Mouse (Mus musculus): ENCODE data around the gene Znrd1as. TPM values are rescaled to one million over a fixed set of nuclear protein-coding genes. Genes with fewer than 3 reads are reported as not detected.

The Znrd1as gene
- 2.5 and 4.2 TPM in 2 replicates for polyA plus RNA-seq (2012; rRNA removed; ENCODE audit: low replicate concordance)

GRCm38 (mm10) chr17:36957999-36958743, at the start of gene Znrd1as, which contains the start of gene Znrd1:
Znrd1as (plus strand) TSS chr17:36958592.
Znrd1 (minus strand) TSS chr17:36958559.

GRCm38 (mm10) chr17:36942791-36943471, 15.5 kb upstream of the Znrd1as start, which contains the start of gene Rnf39:
Rnf39 (plus strand) TSS chr17:36942918.

GRCm38 (mm10) chr17:36950981-36951947, 7.1 kb upstream of the Znrd1as start, which contains the start of gene Ppp1r11:
Ppp1r11 (minus strand) TSS chr17:36951741.

GRCm38 (mm10) chr17:36981221-36981813, 22.9 kb downstream of the Znrd1as start, which contains the start of gene 2410137M14Rik:
2410137M14Rik (minus strand) TSS chr17:36981237.

GRCm38 (mm10) chr17:36989437-36989836, 31.0 kb downstream of the Znrd1as start, which contains the start of gene H2-M5:
H2-M5 (minus strand) TSS chr17:36989537.

GRCm38 (mm10) chr17:37000863-37001262, 42.5 kb downstream of the Znrd1as start, which contains the start of gene Zfp57:
Zfp57 (plus strand) TSS chr17:37001163.

Other genes with a start within 250 kb of the Znrd1as start
- gene H2-M10.5, start 185.7 kb upstream of the Znrd1as start, polyA plus RNA-seq (2012; rRNA removed; ENCODE audit: low replicate concordance), result not detected in 2 replicates
- gene H2-M10.6, start 146.4 kb upstream of the Znrd1as start, polyA plus RNA-seq (2012; rRNA removed; ENCODE audit: low replicate concordance), result not detected in 2 replicates
- 31.1 and 42.7 TPM in 2 replicates for gene Trim26, start 121.5 kb upstream of the Znrd1as start, polyA plus RNA-seq (2012; rRNA removed; ENCODE audit: low replicate concordance)
- 0.10 TPM in 1 of 2 replicates, not detected in the other for gene Trim15, start 91.4 kb upstream of the Znrd1as start, polyA plus RNA-seq (2012; rRNA removed; ENCODE audit: low replicate concordance)
- 0.04 and 0.06 TPM in 2 replicates for gene Trim10, start 89.0 kb upstream of the Znrd1as start, polyA plus RNA-seq (2012; rRNA removed; ENCODE audit: low replicate concordance)
- gene Trim40, start 68.5 kb upstream of the Znrd1as start, polyA plus RNA-seq (2012; rRNA removed; ENCODE audit: low replicate concordance), result not detected in 2 replicates
- not detected in 2 replicates for gene Trim31, start 60.5 kb upstream of the Znrd1as start, polyA plus RNA-seq (2012; rRNA removed; ENCODE audit: low replicate concordance)
- gene Rnf39, start 15.7 kb upstream of the Znrd1as start, polyA plus RNA-seq (2012; rRNA removed; ENCODE audit: low replicate concordance), result 0.54 and 2.1 TPM in 2 replicates
- 34.2 and 43.5 TPM in 2 replicates for gene Ppp1r11, start 6.9 kb upstream of the Znrd1as start, polyA plus RNA-seq (2012; rRNA removed; ENCODE audit: low replicate concordance)
- 25.6 and 47.3 TPM in 2 replicates for gene Znrd1, start within 50 bp of the Znrd1as start, polyA plus RNA-seq (2012; rRNA removed; ENCODE audit: low replicate concordance)
- 0.19 TPM in 1 of 2 replicates, not detected in the other for gene 2410137M14Rik, start 22.6 kb downstream of the Znrd1as start, polyA plus RNA-seq (2012; rRNA removed; ENCODE audit: low replicate concordance)
- gene H2-M5, start 30.9 kb downstream of the Znrd1as start, polyA plus RNA-seq (2012; rRNA removed; ENCODE audit: low replicate concordance), result 0.19 and 0.95 TPM in 2 replicates
- gene Zfp57, start 42.6 kb downstream of the Znrd1as start, polyA plus RNA-seq (2012; rRNA removed; ENCODE audit: low replicate concordance), result 7.8 and 20.5 TPM in 2 replicates
- not detected in 2 replicates for gene Mog, start 64.8 kb downstream of the Znrd1as start, polyA plus RNA-seq (2012; rRNA removed; ENCODE audit: low replicate concordance)
- gene Gabbr1, start 87.4 kb downstream of the Znrd1as start, polyA plus RNA-seq (2012; rRNA removed; ENCODE audit: low replicate concordance), result 30.9 and 71.8 TPM in 2 replicates
- not detected in 2 replicates for gene Olfr90, start 129.9 kb downstream of the Znrd1as start, polyA plus RNA-seq (2012; rRNA removed; ENCODE audit: low replicate concordance)
- not detected in 2 replicates for gene Olfr91, start 139.7 kb downstream of the Znrd1as start, polyA plus RNA-seq (2012; rRNA removed; ENCODE audit: low replicate concordance)
- gene Olfr92, start 161.5 kb downstream of the Znrd1as start, polyA plus RNA-seq (2012; rRNA removed; ENCODE audit: low replicate concordance), result not detected in 2 replicates
- gene Olfr93, start 202.9 kb downstream of the Znrd1as start, polyA plus RNA-seq (2012; rRNA removed; ENCODE audit: low replicate concordance), result not detected in 2 replicates
- gene Ubd, start 235.3 kb downstream of the Znrd1as start, polyA plus RNA-seq (2012; rRNA removed; ENCODE audit: low replicate concordance), result 0.54 and 3.7 TPM in 2 replicates
- gene Olfr94, start 242.4 kb downstream of the Znrd1as start, polyA plus RNA-seq (2012; rRNA removed; ENCODE audit: low replicate concordance), result not detected in 2 replicates